Mouse (Mus musculus) skeletal muscle tissue, adult 2 months (tissue): Measurements from ENCODE around the gene Pbxip1.
A peak's percentile ranks its signal among the peaks of the same experiment; 100 is the strongest.

Source experiments
- DNase-seq: peaks from one replicate; pipeline ENCODE4 v3.0.0-alpha.2; 2012; ENCODE audit warnings: low read depth, low spot score

Gene Pbxip1

GRCm38 (mm10) chr3:89436176-89437113, at the start of gene Pbxip1:
Gene Pbxip1 (plus strand): TSS chr3:89436706.
- DNase-seq: peak; percentile 90

GRCm38 (mm10) chr3:89387632-89388031, 48.9 kb upstream of the Pbxip1 start:
- no peak for DNase-seq

- DNase-seq: peak; percentile 70
These were observed 48.2 kb upstream of the Pbxip1 start for GRCm38 (mm10) chr3:89388134-89388881.

- no peak for DNase-seq
These were observed 47.4 kb upstream of the Pbxip1 start for GRCm38 (mm10) chr3:89388901-89389740.

GRCm38 (mm10) chr3:89390111-89390515, 46.4 kb upstream of the Pbxip1 start:
- DNase-seq: peak; percentile 78

GRCm38 (mm10) chr3:89390699-89391662, 45.5 kb upstream of the Pbxip1 start:
- no peak for DNase-seq

GRCm38 (mm10) chr3:89391663-89392511, 44.6 kb upstream of the Pbxip1 start:
- DNase-seq: peak; percentile 78

- no peak for DNase-seq
These were observed 43.6 kb upstream of the Pbxip1 start for GRCm38 (mm10) chr3:89392871-89393311.

GRCm38 (mm10) chr3:89393605-89394004, 42.9 kb upstream of the Pbxip1 start:
- DNase-seq: peak; percentile 97

- DNase-seq: peak; percentile 87
These were observed 42.3 kb upstream of the Pbxip1 start, which contains the start of gene Zbtb7b for GRCm38 (mm10) chr3:89394006-89394893. Gene Zbtb7b (minus strand): TSS chr3:89394776.

GRCm38 (mm10) chr3:89394894-89395256, 41.6 kb upstream of the Pbxip1 start:
- DNase-seq: peak; percentile 84

- no peak for DNase-seq
These were observed 41.1 kb upstream of the Pbxip1 start for GRCm38 (mm10) chr3:89395419-89395805.

GRCm38 (mm10) chr3:89395806-89396653, 40.5 kb upstream of the Pbxip1 start:
- DNase-seq: no peak

- no peak for DNase-seq
These were observed 39.9 kb upstream of the Pbxip1 start for GRCm38 (mm10) chr3:89396654-89397005.

- no peak for DNase-seq
These were observed 35.2 kb upstream of the Pbxip1 start for GRCm38 (mm10) chr3:89401329-89401728.

GRCm38 (mm10) chr3:89402693-89403092, 33.8 kb upstream of the Pbxip1 start, which contains the start of gene Lenep:
Gene Lenep (minus strand): TSS chr3:89402793.
- no peak for DNase-seq

- DNase-seq: no peak
These were observed 29.6 kb upstream of the Pbxip1 start for GRCm38 (mm10) chr3:89406887-89407286.
